Mouse (Mus musculus) bone marrow, adult 2 months (tissue): Measurements from ENCODE around the gene Oaf.

Experiments used
- CTCF ChIP-seq: fragments of 200-500 bp; IDR thresholded peaks from 2 replicates; pipeline ENCODE4 v1.5.1; 2011; ENCODE audit warnings: low read length, control low read depth; ENCODE audit not compliant: control insufficient read depth, insufficient read depth
- POLR2A ChIP-seq: fragments of 200-500 bp; IDR thresholded peaks from 2 replicates; pipeline ENCODE4 v1.6.1; 2011; ENCODE audit warnings: low read depth, mild to moderate bottlenecking, control low read depth, low read length, borderline replicate concordance; ENCODE audit not compliant: control insufficient read depth

DNA sequence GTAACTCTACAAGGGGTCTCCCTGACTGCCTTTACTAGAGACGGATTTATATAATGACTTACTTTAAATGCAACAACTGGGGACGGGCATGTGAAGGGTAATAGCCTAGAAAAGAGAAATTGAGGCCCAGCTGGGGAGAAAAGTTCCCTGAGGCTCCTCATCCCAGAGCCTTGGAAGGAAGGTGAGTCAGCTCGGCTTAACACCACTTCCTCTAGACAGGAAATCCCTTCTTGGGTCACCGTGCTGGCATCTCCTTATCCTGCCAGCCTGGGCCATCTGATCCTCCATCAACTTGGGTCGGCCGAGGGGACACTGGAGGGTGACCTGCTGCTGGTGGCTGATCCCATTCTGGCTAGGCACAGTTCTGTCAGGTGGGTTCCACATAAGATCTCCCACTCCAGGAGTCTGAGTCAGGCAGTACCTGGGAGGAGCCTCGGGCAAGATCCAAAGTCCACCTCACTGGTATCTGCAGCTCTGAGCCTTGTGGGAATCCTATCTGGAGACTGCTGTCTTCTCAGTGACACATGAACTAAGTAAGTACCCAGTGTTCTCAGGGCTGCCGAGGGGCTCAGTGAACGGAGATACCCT, 13.0 kb downstream of the Oaf start:
- TF ChIP-seq CTCF (no peak), POLR2A (no peak)
